Mouse (Mus musculus): ENCODE results near the gene Cdsn.
"Not testable (repeated sequence)": the region's sequence is repeated elsewhere in the genome, so short reads cannot be mapped to it uniquely, and the experiment has no call there.

The Cdsn gene

DNA sequence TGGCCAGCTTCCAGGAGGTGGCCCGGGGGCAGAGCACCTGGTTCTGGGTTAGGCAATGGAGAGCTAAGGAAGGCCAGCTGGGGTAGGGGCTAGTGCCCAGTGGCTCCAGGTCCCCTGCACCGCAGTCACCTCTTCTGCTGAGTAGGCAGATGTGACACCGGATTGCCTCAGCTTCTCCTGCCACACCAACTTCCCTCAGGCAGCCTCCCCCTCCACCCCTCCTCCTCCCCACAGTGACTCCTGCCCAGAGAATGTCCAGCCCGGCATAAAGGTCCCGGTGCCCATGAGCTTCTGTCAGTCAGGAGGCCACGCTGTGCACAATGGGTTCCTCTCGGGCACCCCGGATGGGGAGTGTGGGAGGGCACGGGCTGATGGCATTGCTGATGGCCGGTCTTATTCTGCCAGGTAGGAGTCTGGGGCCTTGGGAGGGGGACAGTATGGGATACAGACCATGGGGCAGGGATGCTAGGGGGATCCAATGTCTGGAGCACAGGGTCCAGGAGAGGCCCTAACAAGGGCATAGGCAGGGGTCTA lies at the start of gene Cdsn:
TSS of gene Cdsn (plus strand) at position 248 of the 534 bp plus-strand sequence.
- no peak for DNase-seq (ENCODE audit: low spot score in 2 of 2)

DNA sequence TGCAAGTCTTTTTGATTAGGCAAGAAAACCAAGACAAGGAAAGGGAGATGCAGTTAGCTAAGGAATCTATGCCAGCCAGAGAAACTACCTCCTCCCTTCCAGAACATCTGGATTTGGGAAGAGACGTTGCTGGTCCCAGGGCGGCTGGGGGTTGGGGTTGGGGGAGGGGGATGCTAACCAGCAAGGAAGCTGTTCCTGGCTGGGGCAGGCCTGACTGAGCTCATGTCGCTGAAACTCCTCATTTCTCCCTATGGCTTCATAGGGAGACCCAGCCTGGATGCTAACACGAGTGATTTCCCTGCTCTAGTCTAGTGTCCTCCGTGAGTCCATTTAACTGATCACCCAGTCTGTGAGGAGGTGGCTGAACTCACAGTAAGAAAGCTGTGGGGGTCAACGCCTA lies 49.7 kb upstream of the Cdsn start:
- no peak for DNase-seq (ENCODE audit: low spot score in 2 of 2)

DNA sequence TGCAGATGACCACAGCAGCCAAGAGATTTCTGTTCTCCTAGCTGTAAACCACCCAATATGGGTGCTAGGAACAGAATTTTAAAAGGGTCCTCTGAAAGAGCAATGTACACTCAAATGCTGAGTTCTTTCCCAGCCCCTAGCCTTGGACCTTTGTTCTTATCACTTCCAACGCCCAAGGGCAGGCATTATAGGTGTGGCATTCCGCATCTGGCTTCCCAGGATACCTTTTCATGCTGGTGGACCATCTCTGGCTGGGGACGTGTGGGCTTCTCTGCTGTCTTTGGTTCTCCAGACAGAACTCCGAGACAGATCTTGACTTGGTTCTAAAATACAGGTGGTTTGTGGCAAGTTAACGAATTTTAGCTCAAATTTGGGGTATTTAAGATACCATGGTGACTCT lies 49.2 kb upstream of the Cdsn start:
- DNase-seq (ENCODE audit: low spot score in 2 of 2): no peak

DNA sequence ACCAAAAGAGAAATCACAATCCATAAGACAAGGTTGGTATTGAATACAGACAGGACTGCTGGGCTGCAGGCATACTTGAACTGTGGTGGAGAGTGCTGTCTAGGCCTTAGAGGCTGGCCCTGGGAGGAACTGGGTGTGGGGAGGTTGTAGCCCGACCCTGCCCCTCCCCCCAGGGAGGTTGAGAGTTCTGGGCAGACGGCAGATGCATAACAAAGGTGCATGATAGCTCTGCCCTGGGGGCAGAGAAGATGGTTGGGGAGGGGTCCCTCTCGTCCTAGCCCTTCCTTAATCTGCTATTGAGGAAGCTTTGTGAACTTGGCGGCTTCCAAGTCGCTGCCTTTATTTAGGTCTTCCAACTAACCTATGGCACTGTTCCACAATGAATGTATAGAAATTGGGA lies 48.1 kb upstream of the Cdsn start:
- DNase-seq (ENCODE audit: low spot score in 2 of 2): no peak

DNA sequence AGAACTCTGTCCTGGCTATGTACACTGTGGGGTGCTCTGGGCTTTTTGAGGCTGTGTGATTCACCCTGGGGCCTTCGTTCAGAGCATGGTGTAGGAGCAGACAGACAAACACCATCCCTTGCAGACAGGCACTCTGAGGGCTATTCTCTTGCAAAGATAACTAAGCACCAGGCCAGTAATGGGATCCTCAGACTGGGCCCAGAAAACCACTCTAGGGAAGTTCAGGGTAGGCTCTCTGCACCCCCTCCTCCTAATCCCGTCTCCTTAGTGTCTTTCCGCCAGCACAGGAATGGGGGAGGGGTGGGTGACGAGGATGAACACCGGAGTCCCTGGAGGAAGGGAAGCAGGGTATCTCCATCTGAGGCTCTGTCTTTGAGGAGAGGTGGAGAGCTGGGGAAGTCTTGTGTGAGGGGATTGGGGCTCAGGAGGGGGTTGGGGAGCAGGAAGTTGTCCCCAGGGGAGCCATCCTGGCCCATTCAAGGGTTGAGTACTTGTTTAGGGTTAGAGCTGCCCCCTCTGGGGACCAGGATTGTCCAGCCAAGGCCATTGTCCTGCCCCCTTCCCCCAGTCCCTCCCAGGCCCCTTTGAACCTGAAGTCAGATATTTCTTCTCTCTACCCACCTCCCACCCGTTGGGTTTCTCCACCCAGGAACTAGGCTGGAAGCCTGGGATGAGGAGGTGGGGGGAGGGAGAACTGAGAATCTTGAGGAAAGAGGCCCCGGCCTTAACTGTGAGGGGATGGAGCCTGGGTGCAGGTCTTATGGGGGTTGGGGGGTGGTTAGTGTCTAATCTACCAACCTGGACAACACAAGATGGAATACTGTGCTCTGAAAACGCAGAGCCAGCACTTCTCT lies 47.1 kb upstream of the Cdsn start:
- no peak for DNase-seq (ENCODE audit: low spot score in 2 of 2)

DNA sequence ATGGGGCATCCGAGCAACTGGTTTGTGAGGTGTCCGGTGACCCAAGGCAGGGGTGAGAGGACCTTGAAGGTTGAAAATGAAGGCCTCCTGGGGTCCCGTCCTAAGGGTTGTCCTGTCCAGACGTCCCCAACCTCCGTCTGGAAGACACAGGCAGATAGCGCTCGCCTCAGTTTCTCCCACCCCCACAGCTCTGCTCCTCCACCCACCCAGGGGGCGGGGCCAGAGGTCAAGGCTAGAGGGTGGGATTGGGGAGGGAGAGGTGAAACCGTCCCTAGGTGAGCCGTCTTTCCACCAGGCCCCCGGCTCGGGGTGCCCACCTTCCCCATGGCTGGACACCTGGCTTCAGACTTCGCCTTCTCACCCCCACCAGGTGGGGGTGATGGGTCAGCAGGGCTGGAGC lies 46.2 kb upstream of the Cdsn start, which contains the start of gene Pou5f1:
TSS of gene Pou5f1 (plus strand) at position 243 of the 400 bp plus-strand sequence.
- no peak for DNase-seq (ENCODE audit: low spot score in 2 of 2)

DNA sequence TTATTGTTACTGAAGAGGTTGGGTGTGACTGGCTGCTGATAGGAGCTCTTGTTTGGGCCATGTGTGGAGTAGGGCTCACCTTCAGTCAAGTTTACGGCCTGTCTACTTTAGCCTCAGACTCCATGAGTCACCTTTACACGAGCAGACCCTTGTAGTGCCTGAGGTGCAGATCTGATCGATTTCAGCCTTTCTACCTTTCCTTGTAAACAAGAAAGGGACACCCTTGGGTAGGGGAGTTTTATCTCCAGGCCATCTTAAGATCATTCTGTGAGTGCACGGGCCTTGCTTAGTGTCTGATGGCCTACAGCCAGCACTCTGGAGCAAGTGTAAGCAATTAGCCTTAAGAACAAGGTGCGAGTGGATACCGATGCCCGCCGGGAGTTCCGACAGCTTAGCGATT lies 45.0 kb upstream of the Cdsn start:
- no peak for DNase-seq (ENCODE audit: low spot score in 2 of 2)

DNA sequence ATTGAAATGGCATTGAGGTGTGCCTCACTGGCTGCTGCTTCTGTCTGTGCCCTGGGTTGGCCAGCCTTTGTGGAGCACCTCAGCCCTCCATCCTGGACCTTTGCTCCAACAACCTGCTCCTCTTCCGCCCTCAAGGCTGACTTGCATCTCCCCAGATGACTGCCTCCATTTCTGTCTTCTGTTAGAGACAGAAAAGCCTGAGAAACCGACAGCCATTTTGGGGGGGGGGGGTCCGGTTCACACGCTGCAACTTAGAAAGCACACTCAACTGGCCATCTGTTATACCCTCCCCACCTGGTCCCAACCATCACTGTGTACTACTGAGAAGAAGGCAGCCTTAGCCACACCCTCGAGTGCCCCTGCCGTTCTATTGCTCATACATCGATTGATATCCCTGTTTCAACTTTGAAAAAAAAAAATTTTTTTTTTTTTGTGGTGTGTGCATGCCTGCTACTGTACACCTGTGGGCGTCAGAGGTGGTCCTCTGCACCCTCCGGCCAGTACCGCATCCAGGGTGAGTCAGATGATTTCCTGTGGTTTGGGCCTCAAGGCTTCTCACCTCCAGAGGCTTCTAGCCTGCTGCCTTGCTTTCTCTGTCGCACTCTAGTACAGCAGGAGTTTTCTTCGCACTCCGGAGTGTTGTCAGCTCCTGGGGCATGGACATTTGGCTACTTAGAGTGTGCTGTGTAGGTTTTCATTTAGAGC lies 44.2 kb upstream of the Cdsn start:
- DNase-seq (ENCODE audit: low spot score in 2 of 2): no peak

DNA sequence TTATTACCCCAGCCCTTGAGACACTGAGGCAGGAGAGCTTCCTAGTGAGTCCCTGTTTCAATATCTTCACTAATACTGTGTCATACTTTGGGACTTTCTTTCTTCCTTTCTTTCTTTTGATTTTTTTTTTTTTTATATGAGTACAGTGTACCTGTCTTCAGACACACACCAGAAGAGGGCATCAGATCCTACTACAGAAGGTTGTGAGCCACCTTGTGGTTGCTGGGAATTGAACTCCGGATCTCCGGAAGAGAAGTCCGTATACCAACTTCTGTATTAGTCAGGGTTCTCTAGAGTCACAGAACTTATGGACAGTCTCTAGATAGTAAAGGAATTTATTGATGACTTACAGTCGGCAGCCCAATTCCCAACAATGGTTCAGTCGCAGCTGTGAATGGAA lies 43.6 kb upstream of the Cdsn start:
- not testable (repeated sequence) for DNase-seq (ENCODE audit: low spot score in 2 of 2)

DNA sequence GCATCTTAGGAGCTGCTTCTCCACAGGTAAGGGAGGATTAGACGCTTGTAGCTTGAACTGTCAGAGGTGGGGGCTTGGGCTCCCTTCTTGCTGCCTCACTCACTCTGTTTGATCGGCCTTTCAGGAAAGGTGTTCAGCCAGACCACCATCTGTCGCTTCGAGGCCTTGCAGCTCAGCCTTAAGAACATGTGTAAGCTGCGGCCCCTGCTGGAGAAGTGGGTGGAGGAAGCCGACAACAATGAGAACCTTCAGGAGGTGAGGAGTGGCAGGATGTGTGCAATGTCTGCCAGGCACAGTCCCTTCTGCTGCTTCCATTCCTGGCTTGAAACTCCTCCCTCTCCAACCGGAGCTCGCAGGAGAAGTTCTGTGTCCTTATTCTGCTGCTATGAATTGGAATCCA lies 42.6 kb upstream of the Cdsn start:
- no peak for DNase-seq (ENCODE audit: low spot score in 2 of 2)

DNA sequence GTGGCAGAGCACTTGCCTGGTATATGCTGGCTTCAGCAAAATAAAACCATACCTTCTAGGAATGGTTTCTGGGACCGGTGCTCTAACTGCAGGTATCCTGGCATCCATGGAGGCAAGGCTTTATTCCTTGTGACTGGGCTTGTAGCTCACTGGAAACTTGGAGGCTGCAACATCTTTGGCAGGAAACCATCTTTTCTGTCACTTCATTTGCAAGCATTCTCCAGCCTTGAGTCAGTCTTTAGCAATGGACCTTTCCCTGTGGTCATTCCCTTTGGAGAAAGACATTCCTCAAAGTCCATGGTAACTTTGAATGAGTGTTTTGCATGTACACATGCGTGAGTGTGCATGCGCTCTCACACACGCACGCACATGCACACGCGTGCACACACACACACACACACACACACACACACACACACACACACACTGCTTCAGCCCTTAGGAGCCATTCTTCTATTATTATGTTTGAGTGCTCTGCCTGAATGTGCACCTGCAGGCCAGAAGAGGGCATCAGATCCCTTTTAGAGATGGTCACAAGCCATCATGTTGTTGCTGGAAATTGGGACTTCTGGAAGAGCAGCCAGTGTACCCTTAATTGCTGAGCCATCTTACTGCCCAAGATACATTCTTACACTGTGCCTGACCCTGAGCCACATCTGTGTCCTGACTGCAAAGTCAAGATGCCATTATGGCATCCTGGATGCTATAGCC lies 38.9 kb upstream of the Cdsn start:
- no peak for DNase-seq (ENCODE audit: low spot score in 2 of 2)

DNA sequence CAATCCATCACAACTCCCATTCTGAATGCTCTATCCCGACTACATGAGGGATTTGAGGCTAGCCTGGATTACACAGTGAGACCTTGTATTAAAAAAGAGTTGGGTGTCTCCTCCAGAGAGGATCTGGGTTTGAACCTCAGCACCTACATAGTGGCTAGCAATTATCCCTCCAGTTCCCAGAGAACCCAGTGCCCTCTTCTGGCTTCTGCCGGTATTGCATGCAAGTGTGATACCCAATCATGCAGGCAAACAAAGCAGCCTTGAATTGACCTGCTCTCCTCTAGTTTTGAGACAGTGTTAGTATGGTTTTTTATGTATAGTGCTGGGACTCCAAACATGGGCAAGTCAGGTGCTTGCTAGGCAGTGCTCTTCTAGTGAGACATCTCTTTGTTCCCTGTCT lies 38.0 kb upstream of the Cdsn start:
- peak; percentile 36 to 75 for DNase-seq (ENCODE audit: low spot score in 2 of 2)

DNA sequence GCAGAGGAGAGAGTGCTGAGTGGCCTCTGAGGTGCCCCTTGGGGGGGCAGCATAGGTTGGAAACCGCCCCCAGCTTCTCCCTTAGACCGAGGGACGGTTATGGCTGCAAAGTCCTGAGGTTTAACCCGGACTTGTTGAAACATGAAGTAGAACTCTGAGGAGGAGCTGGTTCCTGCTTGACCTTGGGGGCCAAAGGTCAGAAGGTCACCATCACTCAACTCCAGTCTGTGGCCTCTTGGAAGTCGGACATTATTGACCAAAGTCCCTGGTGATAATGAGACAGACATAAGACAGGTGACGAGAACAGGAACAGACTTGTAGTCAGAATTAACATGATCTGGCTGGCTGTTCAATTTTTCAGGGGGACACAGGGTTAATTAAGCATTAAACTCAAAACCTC lies 37.2 kb upstream of the Cdsn start:
- no peak for DNase-seq (ENCODE audit: low spot score in 2 of 2)

DNA sequence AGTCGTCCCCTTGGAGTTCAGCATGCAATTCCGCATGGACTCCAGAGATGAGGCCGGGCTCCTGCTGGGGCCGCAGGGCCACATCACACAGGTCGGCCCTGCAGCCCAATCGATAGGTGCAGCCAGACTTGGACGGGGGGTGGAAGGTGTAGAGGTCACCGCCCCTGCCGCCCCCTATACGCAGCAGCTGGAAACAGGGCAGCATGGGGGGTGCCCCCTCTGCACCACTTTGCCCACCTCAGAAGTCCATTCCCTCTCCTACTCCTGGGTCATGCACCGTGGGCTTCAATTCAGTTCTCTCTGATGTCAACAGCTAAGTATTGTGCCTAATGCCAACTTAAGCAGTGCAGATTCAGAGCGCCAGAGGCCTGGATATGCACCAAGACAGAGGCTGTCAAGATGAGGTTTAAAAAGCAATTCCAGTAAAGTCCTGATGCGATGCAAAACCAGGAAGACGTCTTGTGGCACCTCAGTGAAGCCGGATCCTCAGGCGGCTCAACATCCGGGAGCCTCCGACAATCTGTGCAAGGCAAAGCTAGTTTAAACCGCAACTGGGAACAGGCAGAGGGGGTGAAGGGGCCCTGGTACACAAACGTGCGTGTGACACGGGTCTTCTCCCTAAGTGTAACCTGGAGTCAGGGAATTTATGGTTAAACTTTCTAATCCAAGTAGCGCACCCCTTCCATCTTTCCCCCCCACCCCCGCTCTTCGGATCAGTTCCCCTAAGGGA lies 35.9 kb upstream of the Cdsn start:
- no peak for DNase-seq (ENCODE audit: low spot score in 2 of 2)

DNA sequence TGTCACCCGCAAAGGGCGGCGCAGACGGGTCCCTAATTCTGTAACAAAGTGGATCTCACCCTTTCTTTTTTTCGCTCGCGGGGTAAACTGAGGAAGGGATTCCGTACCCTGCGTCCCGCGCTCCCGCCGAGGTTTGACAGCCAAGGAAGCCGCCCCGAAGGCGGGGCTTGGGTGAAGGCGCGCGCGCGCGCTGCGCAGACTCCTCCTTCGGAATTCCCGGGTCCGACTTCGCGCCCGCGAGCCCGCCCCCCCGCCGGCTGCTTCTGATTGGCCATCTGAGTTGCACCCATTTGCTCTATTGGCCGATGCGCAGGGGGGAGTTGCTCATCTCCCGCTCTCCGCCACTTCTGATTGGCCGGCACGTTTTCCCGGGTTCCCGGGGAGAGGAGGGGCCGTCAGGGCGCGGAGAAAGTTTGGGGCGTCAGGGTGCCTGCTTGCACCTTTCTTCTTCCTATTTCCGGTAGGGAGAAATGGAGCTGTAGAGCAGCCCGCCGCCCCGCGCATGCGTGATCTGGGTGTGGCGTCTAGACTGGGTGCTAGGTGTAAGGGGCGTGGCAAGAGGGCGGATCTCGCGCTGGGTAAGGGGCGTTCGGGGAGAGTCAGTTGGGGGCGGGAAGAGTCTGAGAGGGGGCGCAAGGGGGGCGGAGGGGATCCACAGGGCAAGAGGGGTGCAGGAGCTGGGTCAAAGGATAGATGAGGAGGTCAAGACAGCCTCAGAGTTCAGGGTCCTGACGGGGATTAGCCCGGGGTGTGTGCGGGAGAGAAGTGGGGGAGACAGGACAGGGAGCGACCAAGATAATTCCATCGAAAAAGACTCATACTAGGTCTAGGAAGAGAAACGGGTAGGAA lies 35.1 kb upstream of the Cdsn start, which contains the start of the genes Tcf19 and Cchcr1:
TSS of gene Tcf19 (minus strand) at position 173 of the 849 bp plus-strand sequence.
TSS of gene Cchcr1 (plus strand) at position 449 of the 849 bp plus-strand sequence.
- DNase-seq (ENCODE audit: low spot score in 2 of 2): peak; percentile 93 to 97

DNA sequence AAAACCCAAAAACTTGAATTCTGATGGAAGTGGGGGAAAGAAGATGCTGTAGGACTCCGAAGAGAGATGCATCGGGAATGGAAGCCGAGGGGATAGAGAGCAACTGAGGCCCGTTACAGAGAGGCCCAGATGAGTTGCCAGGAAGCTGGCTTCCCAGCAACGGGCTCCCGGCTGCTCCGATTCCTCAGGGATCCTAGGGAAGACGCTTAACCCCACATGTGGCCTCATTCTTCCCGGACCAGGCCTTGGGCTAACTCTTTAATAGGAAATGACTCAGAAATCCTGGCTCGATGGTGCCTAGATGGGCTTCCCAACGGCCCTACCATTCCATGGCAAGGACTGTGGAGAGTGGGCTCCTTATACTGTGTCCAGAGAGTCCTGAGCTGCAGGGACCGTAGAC lies 34.4 kb upstream of the Cdsn start:
- DNase-seq (ENCODE audit: low spot score in 2 of 2): no peak

DNA sequence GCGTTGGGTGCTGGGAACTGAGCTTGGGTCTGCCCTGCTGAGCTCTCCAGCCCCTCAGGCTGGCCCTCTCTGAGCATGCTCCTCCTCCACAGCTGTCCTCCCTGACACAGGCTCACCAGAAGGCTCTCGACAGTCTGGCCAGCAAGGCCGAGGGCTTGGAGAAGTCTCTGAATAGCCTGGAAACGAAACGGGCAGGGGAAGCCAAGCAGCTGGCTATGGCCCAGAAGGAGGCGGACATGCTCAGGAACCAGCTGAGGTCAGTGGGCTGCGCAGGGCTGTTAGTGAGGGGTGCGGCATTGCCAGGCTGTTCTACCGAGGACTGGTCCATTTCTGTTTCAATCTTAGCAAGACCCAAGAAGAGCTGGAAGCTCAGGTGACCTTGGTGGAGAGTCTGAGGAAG lies 27.6 kb upstream of the Cdsn start:
- DNase-seq (ENCODE audit: low spot score in 2 of 2): no peak

DNA sequence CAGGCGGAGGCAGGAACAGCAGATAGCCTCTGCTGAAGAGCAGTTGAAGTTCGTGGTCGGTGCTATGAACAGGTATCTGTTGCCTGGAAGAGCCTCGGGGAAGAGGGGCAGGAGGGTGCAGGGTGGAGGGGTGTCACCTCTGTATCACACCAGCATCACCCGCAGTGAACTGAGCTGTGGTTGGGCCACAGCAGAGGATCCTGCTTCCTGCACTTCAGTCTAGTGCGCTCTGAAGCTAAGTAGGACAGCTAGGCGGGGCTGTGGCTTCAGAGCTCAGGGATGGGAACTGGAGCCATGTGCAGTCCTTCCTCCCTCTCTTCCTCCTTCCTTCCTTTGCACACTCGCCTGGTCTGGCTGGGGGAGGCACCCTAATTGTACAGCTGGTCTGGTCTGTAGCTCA lies 25.3 kb upstream of the Cdsn start:
- no peak for DNase-seq (ENCODE audit: low spot score in 2 of 2)

DNA sequence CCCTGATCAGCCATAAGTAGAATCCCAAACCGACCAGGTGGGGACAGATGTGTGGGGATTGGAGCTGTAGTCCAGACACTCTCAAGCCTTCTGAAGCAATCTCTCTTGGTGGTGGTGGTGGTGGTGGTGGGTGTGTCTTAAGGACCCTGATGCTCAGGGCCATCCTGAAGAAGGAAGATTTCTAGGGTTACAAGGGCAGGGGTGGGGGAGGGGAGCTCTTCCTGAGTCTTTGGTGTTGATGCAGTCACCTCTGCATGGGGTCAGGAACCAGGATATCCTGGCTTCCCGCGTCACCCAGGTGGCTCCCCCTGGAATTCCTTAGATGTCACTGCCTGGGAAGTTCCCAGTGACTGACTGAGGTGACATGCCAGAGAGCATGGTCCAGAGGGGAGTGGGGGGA lies 19.6 kb upstream of the Cdsn start:
- DNase-seq (ENCODE audit: low spot score in 2 of 2): no peak

DNA sequence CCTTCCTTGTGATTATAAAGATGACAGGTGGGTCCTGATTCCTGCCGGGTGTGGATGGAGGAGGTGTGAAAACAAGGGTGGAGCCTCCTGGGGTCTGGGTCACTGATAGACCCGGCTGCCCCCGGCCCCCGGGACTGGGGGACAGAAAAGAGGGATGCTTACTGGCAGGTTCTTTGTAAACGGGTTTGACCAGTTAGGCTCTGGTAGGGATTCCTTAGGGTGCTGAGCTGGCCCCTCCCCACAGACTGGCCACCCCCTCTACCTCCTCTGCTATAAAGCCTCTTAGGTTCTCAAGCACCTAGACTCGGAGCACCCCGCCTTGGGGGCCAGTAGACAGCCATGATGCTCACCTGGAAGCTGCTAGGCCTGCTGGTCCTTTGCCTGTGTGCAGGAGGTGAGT lies 19.0 kb upstream of the Cdsn start, which contains the start of gene Psors1c2:
TSS of gene Psors1c2 (plus strand) at position 301 of the 400 bp plus-strand sequence.
- DNase-seq (ENCODE audit: low spot score in 2 of 2): no peak
